Mouse (Mus musculus): ENCODE measurements around the gene Ankrd9.
A peak's percentile ranks its signal among the peaks of the same experiment; 100 is the strongest.

The Ankrd9 gene

DNA sequence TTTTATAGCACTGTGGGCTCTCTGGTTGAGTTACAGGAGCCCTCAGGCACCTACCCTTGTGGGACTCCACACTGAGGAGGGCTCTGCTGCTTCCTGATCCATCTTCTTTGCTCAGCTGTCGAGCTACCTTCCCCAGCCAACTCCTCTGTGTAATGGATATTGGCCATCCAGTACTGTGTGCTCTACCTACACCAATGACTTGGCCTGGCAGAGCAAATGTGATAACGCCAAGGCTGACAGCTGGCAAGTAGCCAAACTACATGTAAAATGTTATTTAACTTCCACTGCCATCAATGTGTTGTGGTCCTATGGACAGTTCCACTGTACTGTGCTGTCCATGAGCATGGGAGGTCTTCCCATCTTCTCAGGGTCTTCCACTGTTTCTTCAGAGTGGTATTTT is 16.9 kb downstream of the Ankrd9 start:
- DNase-seq (ENCODE audit: low read depth): no peak

DNA sequence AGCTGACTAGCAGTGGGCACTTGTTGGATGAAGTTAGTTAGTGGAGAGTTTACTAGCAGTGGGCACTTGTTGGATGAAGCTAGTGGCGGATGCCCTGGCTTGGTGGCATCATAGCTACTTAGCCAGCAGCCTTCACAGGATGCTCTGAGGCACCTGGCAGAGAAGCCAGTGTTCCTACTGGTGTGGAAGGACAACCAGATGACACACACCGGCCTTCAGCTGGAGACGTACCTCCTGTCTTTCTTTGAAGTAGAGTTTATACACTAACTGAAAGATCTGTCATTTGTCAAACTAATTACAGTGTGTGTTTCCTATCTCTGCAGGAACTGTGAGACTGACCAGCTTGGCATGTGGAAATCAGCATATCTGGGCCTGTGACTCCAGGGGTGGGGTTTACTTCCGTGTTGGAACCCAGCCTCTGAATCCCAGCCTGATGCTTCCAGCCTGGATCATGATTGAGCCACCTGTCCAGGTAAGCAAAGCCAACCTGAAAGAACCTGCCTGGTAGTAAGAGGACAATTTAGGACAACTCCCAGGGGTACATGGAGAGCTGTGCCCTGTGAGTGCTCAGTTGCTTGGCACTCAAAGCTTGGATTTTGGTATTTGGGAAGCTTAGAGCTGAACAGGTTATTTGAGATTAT is 24.4 kb downstream of the Ankrd9 start:
- DNase-seq (ENCODE audit: low read depth): no peak

DNA sequence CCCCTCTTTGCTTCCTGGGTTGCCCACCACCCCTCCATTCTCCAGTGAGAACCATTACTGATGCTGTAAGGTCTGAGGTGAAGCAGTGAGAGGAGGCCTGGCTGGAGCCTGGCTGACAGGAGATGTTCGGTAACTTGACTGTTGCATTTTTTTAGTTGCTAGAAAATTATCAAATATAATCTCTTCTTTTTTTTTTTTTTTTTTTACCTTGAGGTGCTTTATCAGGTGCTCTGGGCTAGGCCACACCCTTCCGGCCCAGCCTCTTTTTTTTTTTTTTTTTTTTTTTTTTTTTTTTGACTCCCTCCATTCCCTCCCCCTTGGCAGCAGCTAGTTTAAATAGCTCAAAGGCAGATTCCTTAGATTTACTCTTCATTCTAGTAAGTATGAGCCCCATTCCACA is 24.9 kb downstream of the Ankrd9 start:
- DNase-seq (ENCODE audit: low read depth): no peak

DNA sequence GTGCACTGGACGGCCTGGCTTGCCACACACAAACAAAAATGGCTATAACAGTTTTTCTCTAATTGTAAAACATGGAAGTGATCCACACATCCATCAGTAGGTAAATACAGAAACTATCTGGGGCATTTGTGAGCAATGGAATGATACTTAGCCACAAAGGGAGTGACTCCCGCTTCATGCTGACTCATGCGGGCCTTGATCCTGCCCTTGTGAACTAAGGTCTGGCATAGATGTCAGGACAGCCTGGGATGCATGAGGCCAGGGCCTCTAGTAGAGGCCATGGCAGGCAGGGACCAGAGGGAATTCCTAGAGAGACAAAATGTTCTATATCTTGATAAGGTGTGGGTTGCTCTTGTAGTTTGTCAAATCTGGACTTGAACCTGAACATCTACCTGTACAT is 25.4 kb downstream of the Ankrd9 start:
- DNase-seq (ENCODE audit: low read depth): peak; percentile 62

DNA sequence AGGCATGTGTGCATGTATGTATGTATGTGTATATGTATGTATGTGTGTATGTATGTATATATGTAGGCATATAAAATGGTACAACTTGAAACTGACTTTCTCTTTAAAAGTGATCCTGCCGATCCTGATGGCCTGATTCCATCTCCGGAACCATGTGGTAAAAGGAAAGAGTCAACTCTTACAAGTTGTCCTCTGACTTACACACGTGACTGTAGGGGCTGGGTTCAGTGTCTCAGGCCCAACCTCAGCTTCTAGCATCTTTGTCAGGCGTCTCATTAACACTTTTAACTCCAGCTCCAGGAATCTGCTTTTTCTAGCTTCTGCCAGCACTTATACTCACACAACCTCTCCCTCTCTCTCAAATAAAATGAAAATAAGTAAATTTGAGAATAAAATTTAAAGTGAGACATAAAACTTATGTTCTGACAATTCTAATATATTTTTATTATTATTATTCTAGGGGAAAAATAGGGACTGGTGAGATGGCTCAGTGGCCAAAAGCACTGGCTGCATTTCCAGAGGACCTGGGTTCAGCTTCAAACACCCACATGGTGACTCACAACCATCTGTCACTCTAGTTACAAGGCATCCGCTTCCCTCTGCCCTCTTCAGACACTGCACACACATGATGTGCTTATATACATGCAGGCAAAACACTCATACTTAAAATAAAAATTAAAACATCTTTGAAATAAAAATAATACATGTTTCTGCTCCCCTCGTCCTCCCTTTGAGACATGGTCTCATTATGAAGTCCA is 26.0 kb downstream of the Ankrd9 start:
- DNase-seq (ENCODE audit: low read depth): peak; percentile 40

DNA sequence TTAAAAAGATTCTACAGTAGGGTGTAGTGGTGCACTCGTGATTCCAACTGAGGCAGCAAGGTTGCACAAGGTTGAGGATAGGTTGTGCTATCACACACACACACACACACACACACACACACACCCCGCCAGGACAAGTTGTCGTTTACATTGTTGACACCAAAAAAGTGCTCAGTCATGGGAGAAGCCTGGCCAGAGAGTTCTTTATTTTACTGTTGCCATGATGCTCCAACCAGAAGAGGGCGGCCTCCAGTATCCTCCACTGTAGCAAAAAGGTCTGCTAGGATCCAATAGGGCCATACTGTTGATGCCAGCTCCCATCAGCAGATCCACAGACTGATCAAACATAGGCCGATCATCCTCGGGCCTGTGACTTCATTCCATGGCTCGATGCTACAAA is 27.6 kb downstream of the Ankrd9 start:
- DNase-seq (ENCODE audit: low read depth): no peak

DNA sequence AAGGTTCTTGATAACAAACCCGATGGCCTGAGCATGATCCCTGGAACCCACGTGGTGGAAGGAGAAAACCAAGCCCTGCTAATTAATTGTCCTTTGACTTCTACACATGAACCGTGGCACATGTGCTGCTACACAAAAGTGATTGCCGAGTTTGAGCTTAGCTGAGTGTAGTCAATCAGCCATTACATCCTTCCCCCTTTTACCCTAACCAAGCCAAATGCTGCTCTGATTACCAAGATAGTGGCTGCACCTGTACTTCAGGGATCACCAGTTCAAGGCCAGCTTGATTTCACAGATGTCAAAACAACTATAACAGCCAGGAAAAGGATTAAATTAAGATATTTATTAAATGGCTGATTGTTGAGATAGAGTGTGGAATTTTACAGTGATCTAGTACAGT is 28.7 kb downstream of the Ankrd9 start:
- DNase-seq (ENCODE audit: low read depth): no peak

DNA sequence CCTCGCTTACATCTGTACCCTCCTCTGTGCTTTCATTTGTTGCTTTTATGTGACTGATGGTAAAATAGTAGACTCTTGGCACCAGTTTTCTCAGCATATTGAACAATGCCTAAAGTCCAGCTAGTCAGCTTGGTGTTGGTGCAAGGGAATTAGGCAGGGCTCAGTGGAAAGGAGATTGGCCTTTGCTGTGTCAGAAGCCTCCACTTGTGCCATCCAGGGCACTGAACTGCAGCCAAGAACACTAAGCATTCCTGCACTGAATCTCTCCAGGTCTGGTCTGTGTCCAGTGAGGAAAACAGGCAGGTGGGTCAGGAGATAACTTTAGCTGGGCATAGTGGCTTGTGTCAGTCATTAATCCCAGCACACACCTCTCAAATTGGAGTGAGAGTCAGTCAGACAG is 29.4 kb downstream of the Ankrd9 start:
- no peak for DNase-seq (ENCODE audit: low read depth)

DNA sequence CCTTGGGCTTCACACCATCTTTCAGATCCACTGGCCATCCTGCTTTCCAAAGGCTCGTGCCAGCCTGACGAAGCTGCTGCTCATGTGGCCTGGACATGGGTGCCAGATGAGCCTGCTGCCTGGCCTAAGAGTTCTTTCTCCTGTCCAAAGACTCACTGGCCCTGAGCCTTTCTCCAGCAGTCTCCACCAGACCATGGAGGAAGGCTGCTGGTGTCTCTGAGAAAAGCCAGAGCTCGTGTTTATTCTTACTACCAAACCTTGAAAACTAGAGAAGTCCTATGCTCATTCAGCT is 30.0 kb downstream of the Ankrd9 start:
- no peak for DNase-seq (ENCODE audit: low read depth)

DNA sequence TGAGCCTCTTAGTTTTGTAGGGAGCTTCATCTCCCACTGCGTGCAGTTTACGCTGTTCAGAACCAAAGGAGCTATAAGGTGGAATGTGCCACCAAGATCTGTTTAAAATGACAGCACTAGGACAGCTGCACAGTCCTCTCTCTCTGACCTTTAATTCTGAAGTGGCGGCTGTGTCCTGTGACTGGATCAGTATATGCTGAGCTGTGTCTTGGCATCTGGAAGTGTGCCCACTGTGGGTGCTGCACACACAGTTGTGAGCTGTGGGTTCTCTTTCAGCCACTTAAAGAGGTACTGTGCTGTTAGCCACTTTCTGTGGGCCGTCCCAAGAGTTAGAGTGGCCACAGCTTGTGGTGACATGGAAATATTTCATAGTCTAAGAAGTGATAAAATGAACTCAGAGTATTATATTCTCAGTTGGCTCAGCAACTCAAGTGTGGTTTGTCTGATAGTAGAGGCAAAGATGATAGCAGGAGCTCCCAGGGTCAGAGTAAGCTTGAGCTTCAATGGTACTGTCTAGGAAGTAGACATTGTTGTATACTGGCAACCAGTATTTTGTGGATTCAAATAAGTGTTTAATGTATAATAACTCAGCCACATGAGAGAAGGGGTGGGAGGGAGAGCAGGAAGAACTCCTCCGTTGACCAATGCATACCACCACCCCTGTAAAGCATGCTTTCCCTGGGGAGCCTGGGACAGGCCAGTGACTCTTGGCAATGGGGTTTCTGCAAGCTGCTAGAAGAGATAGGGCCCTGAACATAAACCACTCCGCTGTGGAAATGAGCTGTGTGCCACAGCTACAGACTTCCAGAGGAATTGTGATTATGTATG is 30.5 kb downstream of the Ankrd9 start:
- DNase-seq (ENCODE audit: low read depth): no peak

DNA sequence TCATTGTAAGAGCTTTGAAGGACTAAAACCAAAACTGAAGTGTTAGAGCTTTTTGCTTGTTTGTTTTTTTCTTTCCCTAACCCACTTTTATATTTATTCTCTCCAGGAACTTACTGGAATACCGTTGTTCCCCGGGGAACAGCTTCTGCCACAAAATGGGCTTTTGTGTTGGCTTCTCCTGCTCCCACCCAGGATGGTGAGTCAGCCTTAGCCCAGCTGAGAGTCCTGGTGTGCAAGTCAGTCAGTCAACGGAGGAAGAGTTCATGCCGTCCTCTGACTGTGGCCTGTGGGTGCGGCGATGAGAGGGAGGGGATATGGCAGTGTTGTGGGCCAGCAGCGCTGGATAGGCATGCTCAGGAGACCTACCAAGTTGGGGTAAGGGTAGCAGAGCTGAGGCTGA is 32.6 kb downstream of the Ankrd9 start:
- DNase-seq (ENCODE audit: low read depth): peak; percentile 80

DNA sequence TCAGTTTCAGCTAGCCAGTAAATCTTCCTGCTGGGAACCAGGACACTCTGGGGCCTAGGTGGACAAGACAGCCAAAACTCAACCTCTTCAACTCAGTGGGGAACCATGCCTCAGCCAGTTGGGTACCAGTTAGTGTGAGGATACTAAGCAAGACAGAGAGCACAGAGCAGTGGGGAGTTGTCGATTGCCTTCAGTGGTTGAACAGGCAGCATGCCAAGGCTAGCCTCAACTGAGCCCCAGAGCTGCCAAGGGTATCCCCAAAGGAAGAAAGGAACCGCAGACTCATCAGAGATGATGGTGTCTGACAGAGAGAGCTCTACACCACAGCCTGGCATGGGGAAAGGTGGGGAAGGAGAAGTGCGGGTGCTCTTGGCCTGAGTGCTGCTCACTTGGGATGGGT is 38.0 kb downstream of the Ankrd9 start:
- peak; percentile 34 for DNase-seq (ENCODE audit: low read depth)

DNA sequence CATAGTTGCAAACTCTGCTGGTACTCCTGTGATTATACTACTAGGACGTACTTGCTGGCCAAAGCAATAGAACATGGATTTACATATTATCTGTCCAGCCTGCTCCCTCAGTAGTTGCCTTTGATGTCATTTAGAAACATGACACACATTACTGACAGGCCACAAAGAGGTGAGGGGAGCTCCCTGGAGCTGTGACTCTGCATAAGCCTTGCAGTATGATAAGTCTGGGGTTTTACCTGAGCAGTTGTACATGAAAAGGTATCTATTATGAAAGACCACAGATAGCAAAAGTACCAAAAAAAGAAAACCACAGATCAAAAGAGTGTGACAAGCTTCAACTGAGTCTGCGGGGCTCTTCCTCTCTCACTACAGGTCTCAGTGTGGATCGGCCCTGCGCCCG is 39.5 kb downstream of the Ankrd9 start:
- no peak for DNase-seq (ENCODE audit: low read depth)

DNA sequence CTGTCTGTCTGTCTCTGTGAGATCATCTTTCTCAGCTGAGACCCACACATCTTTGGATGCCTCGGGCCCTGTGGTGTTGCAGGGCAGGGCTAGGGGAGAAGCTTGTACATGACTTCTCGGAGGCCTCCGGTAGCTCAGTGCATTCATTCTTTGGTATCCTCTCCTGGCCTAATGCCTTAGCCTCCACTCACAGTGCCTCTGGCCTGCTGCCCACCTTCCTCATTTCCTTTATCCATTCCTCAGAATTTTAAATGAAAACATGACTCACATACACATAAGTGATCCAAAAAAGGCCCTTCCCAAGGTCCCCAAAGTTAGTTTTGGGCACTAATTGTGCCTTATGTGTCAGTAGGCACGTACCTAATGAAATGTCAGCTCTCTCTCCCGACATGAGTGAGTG is 41.3 kb downstream of the Ankrd9 start:
- DNase-seq (ENCODE audit: low read depth): peak; percentile 64

DNA sequence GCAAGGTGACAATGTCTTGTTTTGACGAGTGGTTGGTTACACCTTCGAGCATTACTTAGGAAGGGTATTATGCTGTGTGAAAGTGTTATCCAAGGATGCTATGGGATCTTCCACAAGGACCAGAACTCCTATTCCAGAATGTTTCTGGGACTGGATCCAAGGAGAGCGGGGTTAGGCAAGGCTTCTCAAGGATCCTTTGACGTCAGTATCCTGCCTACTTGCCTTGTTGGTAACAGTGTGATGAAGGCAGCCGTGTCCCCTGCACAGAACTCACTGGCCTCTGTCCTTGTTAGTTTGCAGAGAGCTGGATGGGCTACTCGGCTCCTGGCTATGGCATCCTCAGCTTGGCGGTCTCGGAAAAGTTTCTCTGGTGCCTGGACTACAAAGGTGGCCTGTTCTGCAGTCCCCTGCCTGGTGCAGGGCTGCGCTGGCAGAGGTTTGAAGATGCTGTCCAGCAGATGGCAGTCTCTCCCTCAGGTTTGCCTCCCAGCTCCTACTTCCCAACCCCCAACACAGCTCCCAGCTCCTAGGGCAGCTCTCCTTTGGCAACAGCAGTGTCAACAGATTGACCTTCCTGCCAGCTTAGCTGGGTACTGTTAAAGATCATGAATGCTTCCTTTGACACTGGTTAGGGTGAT is 42.7 kb downstream of the Ankrd9 start:
- DNase-seq (ENCODE audit: low read depth): peak; percentile 93

DNA sequence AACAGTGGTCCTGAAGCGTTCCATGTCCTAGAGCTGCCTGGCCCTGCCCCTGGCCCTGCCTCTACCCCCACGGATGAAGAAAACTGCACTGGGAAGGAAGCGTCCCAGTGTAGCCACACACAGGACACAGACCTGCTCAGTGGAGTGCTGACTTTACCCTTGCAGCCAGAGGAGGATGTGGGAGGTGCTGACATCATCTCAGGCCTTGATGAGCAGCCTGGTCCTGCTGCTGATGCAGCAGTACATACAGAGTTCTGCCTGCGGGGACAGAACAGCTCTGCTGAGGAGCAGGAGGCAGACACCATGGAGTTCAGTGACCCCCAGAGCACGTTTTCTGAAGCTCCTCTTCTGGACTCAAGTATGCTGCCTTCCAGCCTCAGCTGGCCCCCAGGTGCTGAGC is 46.0 kb downstream of the Ankrd9 start:
- no peak for DNase-seq (ENCODE audit: low read depth)
